Mouse (Mus musculus) cortical plate, adult 2 months (tissue): ENCODE measurements around the gene Ninj2.

Source experiments
- CTCF ChIP-seq: fragments of 200-500 bp; IDR thresholded peaks from 2 replicates; pipeline ENCODE4 v1.5.1; 2011; ENCODE audit warnings: mild to moderate bottlenecking, control low read depth, low read length; ENCODE audit not compliant: insufficient read depth; ENCODE audit errors: extremely low read depth
- POLR2A ChIP-seq: fragments of 200-500 bp; IDR thresholded peaks from 2 replicates; pipeline ENCODE4 v1.6.1; 2011; ENCODE audit warnings: mild to moderate bottlenecking, low read length, control low read depth; ENCODE audit not compliant: insufficient read depth; ENCODE audit errors: extremely low read depth

GRCm38 (mm10) chr6:120083442-120083841 is 9.7 kb upstream of the Ninj2 start:
- TF ChIP-seq POLR2A (no peak), CTCF (no peak)
